Mouse (Mus musculus) brown adipose tissue, adult 24 weeks (tissue): Measurements from ENCODE around the gene Hint2. TPM values are rescaled to one million over a fixed set of nuclear protein-coding genes. Genes with fewer than 3 reads are reported as not detected.

Source experiments
- polyA plus RNA-seq: library from polyadenylated mRNA; stranded (reverse); fragments of >200 nt; gene quantifications from 2 replicates; pipeline ENCODE4 v1.2.4, GENCODE M21; 2012; ENCODE audit not compliant: missing spikeins, insufficient read depth, insufficient read length

The Hint2 gene
- polyA plus RNA-seq, 1 experiment = 269 TPM

Other genes with a start within 250 kb of the Hint2 start
- not detected in 2 replicates for gene Fam166b, start 227.3 kb downstream of the Hint2 start, polyA plus RNA-seq
- 33.8 and 37.9 TPM in 2 replicates for gene Tesk1, start 214.5 kb downstream of the Hint2 start, polyA plus RNA-seq
- gene Cd72, start 201.8 kb downstream of the Hint2 start, polyA plus RNA-seq = 1.5 and 1.9 TPM in 2 replicates
- gene Sit1, start 172.7 kb downstream of the Hint2 start, polyA plus RNA-seq = not detected in 2 replicates
- 31.3 and 34.0 TPM in 2 replicates for gene Ccdc107, start 163.6 kb downstream of the Hint2 start, polyA plus RNA-seq
- gene Arhgef39, start 156.8 kb downstream of the Hint2 start, polyA plus RNA-seq = not detected in 2 replicates
- gene Car9, start 149.5 kb downstream of the Hint2 start, polyA plus RNA-seq = not detected in 2 replicates
- 148 and 245 TPM in 2 replicates for gene Tpm2, start 132.7 kb downstream of the Hint2 start, polyA plus RNA-seq
- 18.1 TPM in 2 replicates for gene Creb3, start 94.1 kb downstream of the Hint2 start, polyA plus RNA-seq
- gene Tln1, start 93.8 kb downstream of the Hint2 start, polyA plus RNA-seq = 55.6 and 61.1 TPM in 2 replicates
- 14.6 and 17.2 TPM in 2 replicates for gene Rgp1, start 77.8 kb downstream of the Hint2 start, polyA plus RNA-seq
- gene Gba2, start 77.6 kb downstream of the Hint2 start, polyA plus RNA-seq = 2.3 and 3.6 TPM in 2 replicates
- 1.5 TPM in 1 of 2 replicates, not detected in the other for gene Msmp, start 72.0 kb downstream of the Hint2 start, polyA plus RNA-seq
- gene Npr2, start 24.5 kb downstream of the Hint2 start, polyA plus RNA-seq = 10.8 and 16.4 TPM in 2 replicates
- not detected in 2 replicates for gene Spag8, start 2.9 kb downstream of the Hint2 start, polyA plus RNA-seq
- gene Tmem8b, start 12.5 kb upstream of the Hint2 start, polyA plus RNA-seq = 4.2 and 9.1 TPM in 2 replicates
- gene Fam221b, start 12.7 kb upstream of the Hint2 start, polyA plus RNA-seq = 0.36 TPM in 1 of 2 replicates, not detected in the other
- gene Olfr70, start 44.3 kb upstream of the Hint2 start, polyA plus RNA-seq = not detected in 2 replicates
- not detected in 2 replicates for gene Olfr71, start 53.8 kb upstream of the Hint2 start, polyA plus RNA-seq
- gene Hrct1, start 70.7 kb upstream of the Hint2 start, polyA plus RNA-seq = 4.7 and 5.0 TPM in 2 replicates
- gene Spaar, start 73.6 kb upstream of the Hint2 start, polyA plus RNA-seq = 1.9 and 2.8 TPM in 2 replicates
- gene Olfr159, start 114.5 kb upstream of the Hint2 start, polyA plus RNA-seq = not detected in 2 replicates
- not detected in 2 replicates for gene Olfr156, start 167.4 kb upstream of the Hint2 start, polyA plus RNA-seq
- gene Olfr157, start 183.7 kb upstream of the Hint2 start, polyA plus RNA-seq = not detected in 2 replicates
- gene Olfr155, start 195.1 kb upstream of the Hint2 start, polyA plus RNA-seq = not detected in 2 replicates
- 2.0 and 2.4 TPM in 2 replicates for gene Reck, start 219.1 kb upstream of the Hint2 start, polyA plus RNA-seq